ENCODE assay signal across 10 mouse cellular contexts in genomic region chr14:36866966-36867700, GRCm38 (mm10).
DNase-seq lines count a peak whose midpoint lies in the region; ATAC-seq and TF ChIP-seq lines count a peak whose summit lies in the region.
"Had no signal": no experiment of that assay in that cellular context is flagged by ENCODE, and none has a peak within 500 bp of the region (broad histone marks: within the 10 kb centered on the region; RNA-seq: fewer than 3 reads in every experiment).

No protein-coding gene starts in this region.

- no peaks in the 10 kb centered on the region for H3K4me1 ChIP-seq in liver, embryonic 12.5 days
- no peaks in the 10 kb centered on the region for H3K4me1 ChIP-seq in midbrain, postnatal 0 days (ENCODE audit: insufficient read depth, low read length)
- H3K4me1 ChIP-seq: embryonic facial prominence, embryonic 13.5 days had no signal

- H3K36me3 ChIP-seq in liver, embryonic 12.5 days = no peaks in the 10 kb centered on the region
- no peaks in the 10 kb centered on the region for H3K36me3 ChIP-seq in midbrain, postnatal 0 days (ENCODE audit: insufficient read depth, low read length)
- H3K36me3 ChIP-seq: embryonic facial prominence, embryonic 13.5 days had no signal

- 19% methylated on average over 6 of the region's 6 CpGs for WGBS in liver, embryonic 12.5 days (ENCODE audit: insufficient replicate concordance)
- 17% methylated on average over 6 of the region's 6 CpGs for WGBS in midbrain, postnatal 0 days

- no peak overlapping the region for H3K9ac ChIP-seq in liver, embryonic 12.5 days
- no peak overlapping the region for H3K9ac ChIP-seq in midbrain, postnatal 0 days (replicated peaks; ENCODE audit: low read length, poor library complexity, severe bottlenecking)
- H3K9ac ChIP-seq: embryonic facial prominence, embryonic 13.5 days had no signal

- H3K27ac ChIP-seq in liver, embryonic 12.5 days = no peak overlapping the region
- no peak overlapping the region for H3K27ac ChIP-seq in left cerebral cortex, adult 2 months
- H3K27ac ChIP-seq in midbrain, postnatal 0 days (ENCODE audit: low read depth, low read length) = no peak overlapping the region
- H3K27ac ChIP-seq: embryonic facial prominence, embryonic 13.5 days had no signal

- intact Hi-C loops in left cerebral cortex, adult 2 months (cut with DNase I) = loop anchor here (1.0 to 5.0 kb wide), 5 partner anchors 70 to 260 kb away; no protein-coding TSS in a partner anchor

- ATAC-seq in liver, embryonic 12.5 days = no peak
- ATAC-seq in hematopoietic stem cell, adult 5-6 weeks (replicated peaks in 1 of 2; ENCODE audit: insufficient read depth in 1 of 2, low FRiP score in 2 of 2, low TSS enrichment in 1 of 2, low read depth in 1 of 2, poor library complexity in 2 of 2, severe bottlenecking in 2 of 2) = peak; percentile 52 to 58; a peak in 3 of 4 replicates
- 0 out of 2 replicates have a peak, but pooled peaks have one; percentile 45 for ATAC-seq in midbrain, postnatal 0 days (ENCODE audit: low FRiP score)

- no peak overlapping the region for H3K4me2 ChIP-seq in liver, embryonic 12.5 days
- H3K4me2 ChIP-seq in midbrain, postnatal 0 days (ENCODE audit: low read depth, low read length, poor library complexity, severe bottlenecking) = no peak overlapping the region
- H3K4me2 ChIP-seq: embryonic facial prominence, embryonic 13.5 days had no signal

- H3K27me3 ChIP-seq in liver, embryonic 12.5 days (replicated peaks) = no peaks in the 10 kb centered on the region
- no peaks in the 10 kb centered on the region for H3K27me3 ChIP-seq in midbrain, postnatal 0 days (ENCODE audit: insufficient read depth, low read length)
- H3K27me3 ChIP-seq: embryonic facial prominence, embryonic 13.5 days had no signal

- no peak overlapping the region for H3K4me3 ChIP-seq in liver, embryonic 12.5 days
- no peak overlapping the region for H3K4me3 ChIP-seq in left cerebral cortex, adult 2 months
- no peak overlapping the region for H3K4me3 ChIP-seq in midbrain, postnatal 0 days (ENCODE audit: low read depth, low read length)
- H3K4me3 ChIP-seq: embryonic facial prominence, embryonic 13.5 days; megakaryocyte, embryonic 14.5 days had no signal

- H3K9me3 ChIP-seq in liver, embryonic 12.5 days (replicated peaks) = no peaks in the 10 kb centered on the region
- H3K9me3 ChIP-seq in midbrain, postnatal 0 days (ENCODE audit: low read length) = no peaks in the 10 kb centered on the region
- H3K9me3 ChIP-seq: embryonic facial prominence, embryonic 13.5 days; megakaryocyte, embryonic 14.5 days had no signal

- peak; percentile 88 for TF ChIP-seq CTCF in left cerebral cortex, adult 2 months (IDR thresholded peaks at IDR 0.05)
- peak; percentile 90 for TF ChIP-seq CTCF in midbrain, postnatal 0 days (IDR thresholded peaks at IDR 0.05)

- DNase-seq in liver = peak; percentile 60
- peak; percentile 39 to 89 for DNase-seq in adrenal gland, adult (ENCODE audit: inconsistent age in 2 of 2, low spot score in 1 of 2)
- DNase-seq in embryo, embryonic 10 days (ENCODE audit: low spot score) = peak; percentile 83
- DNase-seq in left cerebral cortex, adult 2 months (ENCODE audit: extremely low spot score in 1 of 2, low spot score in 2 of 2) = peak; percentile 64
- peak; percentile 87 for DNase-seq in midbrain, postnatal 0 days (ENCODE audit: low spot score)
- peak; percentile 60 for DNase-seq in thymus, postnatal 25 days
